Mouse (Mus musculus) lung, postnatal 4 days (tissue): ENCODE measurements at regions not wholly inside any gene's neighbourhood (a gene's known extent, or its start where the extent isn't known, plus 50 kb on each side); places are given as distances from the start of the nearest gene placed in this dataset.

ENCODE experiments used
- DNase-seq, 2 experiments: peaks; one replicate each; pipeline ENCODE4 v3.0.0; 2021

- DNase-seq, result no peak
Measured at GRCm38 (mm10) chr4:131381063-131381462, 436.9 kb downstream of the Matn1 start.

GRCm38 (mm10) chr4:131381529-131381928 is 437.3 kb downstream of the Matn1 start:
- no peak for DNase-seq

- DNase-seq, result no peak
Measured at GRCm38 (mm10) chr4:131383862-131384261, 439.7 kb downstream of the Matn1 start.

GRCm38 (mm10) chr4:131386961-131387360 is 442.8 kb downstream of the Matn1 start:
- DNase-seq, result no peak

GRCm38 (mm10) chr4:131391119-131391923 is 446.8 kb downstream of the Ptpru start:
- DNase-seq, result peak; percentile 13 to 42

- DNase-seq, result no peak
Measured at GRCm38 (mm10) chr4:131391924-131392297, 446.2 kb downstream of the Ptpru start.

- DNase-seq, result no peak
Measured at GRCm38 (mm10) chr4:131392478-131392877, 445.6 kb downstream of the Ptpru start.

GRCm38 (mm10) chr4:131396226-131396840 is 441.8 kb downstream of the Ptpru start:
- DNase-seq, result no peak

GRCm38 (mm10) chr4:131397161-131397560 is 440.9 kb downstream of the Ptpru start:
- DNase-seq, result no peak

- peak in 1 of 2 experiments; percentile 45 for DNase-seq
Measured at GRCm38 (mm10) chr4:131400756-131401155, 437.3 kb downstream of the Ptpru start.

GRCm38 (mm10) chr4:131401255-131401654 is 436.8 kb downstream of the Ptpru start:
- DNase-seq, result no peak

- DNase-seq, result no peak
Measured at GRCm38 (mm10) chr4:131405376-131406017, 432.6 kb downstream of the Ptpru start.

- no peak for DNase-seq
Measured at GRCm38 (mm10) chr4:131407464-131407863, 430.6 kb downstream of the Ptpru start.

- DNase-seq, result no peak
Measured at GRCm38 (mm10) chr4:131408644-131409043, 429.4 kb downstream of the Ptpru start.

GRCm38 (mm10) chr4:131409805-131410204 is 428.3 kb downstream of the Ptpru start:
- peak; percentile 39 to 45 for DNase-seq

- no peak for DNase-seq
Measured at GRCm38 (mm10) chr4:131411936-131412335, 426.2 kb downstream of the Ptpru start.

- DNase-seq, result no peak
Measured at GRCm38 (mm10) chr4:131413380-131413779, 424.7 kb downstream of the Ptpru start.

GRCm38 (mm10) chr4:131415453-131415852 is 422.6 kb downstream of the Ptpru start:
- no peak for DNase-seq

- no peak for DNase-seq
Measured at GRCm38 (mm10) chr4:131416209-131416608, 421.9 kb downstream of the Ptpru start.

- DNase-seq, result no peak
Measured at GRCm38 (mm10) chr4:131417159-131417748, 420.8 kb downstream of the Ptpru start.

GRCm38 (mm10) chr4:131425311-131425710 is 412.8 kb downstream of the Ptpru start:
- DNase-seq, result no peak

- DNase-seq, result no peak
Measured at GRCm38 (mm10) chr4:131427871-131428270, 410.2 kb downstream of the Ptpru start.

GRCm38 (mm10) chr4:131429356-131429755 is 408.7 kb downstream of the Ptpru start:
- no peak for DNase-seq
